Mouse (Mus musculus) brain, embryonic 18.5 days (tissue): ENCODE measurements at regions not wholly inside any gene's neighbourhood (a gene's known extent, or its start where the extent isn't known, plus 50 kb on each side); places are given as distances from the start of the nearest gene placed in this dataset.
A peak's percentile ranks its signal among the peaks of the same experiment; 100 is the strongest.

Experiments used
- DNase-seq: peaks from one replicate; pipeline ENCODE4 v3.0.0-alpha.2; 2012; ENCODE audit warnings: low read depth, low spot score

DNA sequence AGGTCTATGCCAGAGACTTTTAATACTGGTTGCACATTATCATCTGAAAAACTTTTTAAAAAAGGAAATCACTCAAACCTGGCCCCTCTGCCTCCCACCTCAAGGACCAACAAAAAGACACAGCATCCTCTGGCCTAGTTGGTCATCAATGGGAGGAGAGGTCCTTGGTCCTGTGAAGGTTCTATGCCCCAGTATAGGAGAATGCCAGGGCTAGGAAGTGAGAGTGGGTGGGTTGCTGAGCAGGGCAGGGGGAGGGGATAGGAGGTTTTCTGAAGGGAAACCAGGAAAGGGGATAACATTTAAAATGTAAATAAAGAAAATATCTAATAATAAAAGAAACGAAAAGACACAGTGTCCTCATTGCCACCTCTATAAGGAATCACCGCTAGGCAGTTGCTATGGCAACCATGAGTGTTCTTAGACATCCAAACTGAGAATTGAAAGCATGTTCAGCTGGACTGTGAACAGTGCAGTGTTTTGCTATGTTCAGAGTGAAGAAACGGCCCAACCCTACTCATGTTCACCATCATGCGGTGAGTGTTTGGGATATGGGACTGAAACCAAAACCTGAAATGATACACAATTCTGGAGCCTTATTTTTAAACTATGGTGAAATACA is 82.5 kb upstream of the 4933402D24Rik start:
- DNase-seq = no peak

DNA sequence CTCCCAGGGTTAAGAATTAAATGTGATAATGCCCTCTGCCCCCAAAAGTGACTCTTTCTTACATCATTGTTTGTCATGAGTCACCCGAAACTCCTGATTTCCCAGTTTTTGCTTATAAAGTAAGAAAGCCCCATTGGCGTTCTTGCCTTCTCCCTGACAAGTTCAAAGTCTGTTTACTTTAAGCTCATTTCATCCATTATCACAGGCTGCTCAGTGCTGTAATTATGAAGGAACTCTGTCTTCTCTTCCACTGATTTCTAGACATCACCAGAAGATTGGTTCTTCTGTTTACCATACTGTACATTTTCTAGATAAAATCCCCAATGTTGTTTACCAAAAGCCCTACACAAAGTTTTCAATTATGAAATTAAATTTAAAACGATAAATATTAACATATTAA is 81.2 kb upstream of the 4933402D24Rik start:
- DNase-seq = no peak

DNA sequence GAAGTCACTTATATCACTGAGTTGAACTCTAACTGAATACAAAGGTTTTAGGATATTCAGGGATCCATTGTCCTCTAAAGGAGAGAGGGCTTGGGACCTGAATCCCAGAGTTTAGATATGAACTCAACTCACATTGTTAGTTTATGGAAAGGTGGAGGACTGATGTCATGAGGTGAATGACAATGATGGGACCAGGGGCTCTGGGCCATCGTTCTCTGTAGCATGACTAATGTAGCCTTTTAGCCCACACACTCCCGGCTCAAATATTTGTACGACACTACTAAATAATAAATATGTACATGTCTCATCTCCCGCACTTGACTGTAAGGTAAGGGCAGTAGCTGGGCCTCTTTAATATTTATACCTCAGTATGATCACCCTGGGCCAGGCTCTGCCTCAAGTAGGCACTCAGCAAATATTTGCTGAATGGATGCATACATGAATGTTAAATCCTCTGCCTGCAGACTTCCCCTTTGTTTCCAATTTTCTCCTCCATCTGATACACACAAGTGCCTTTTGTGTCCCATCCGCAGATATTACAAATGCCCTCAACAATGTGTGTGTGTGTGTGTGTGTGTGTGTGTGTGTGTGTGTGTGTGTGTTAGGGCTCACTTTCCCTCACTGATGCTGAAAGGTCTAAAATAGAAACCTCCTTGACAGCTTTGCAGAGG is 59.2 kb upstream of the 4933402D24Rik start:
- DNase-seq = no peak

DNA sequence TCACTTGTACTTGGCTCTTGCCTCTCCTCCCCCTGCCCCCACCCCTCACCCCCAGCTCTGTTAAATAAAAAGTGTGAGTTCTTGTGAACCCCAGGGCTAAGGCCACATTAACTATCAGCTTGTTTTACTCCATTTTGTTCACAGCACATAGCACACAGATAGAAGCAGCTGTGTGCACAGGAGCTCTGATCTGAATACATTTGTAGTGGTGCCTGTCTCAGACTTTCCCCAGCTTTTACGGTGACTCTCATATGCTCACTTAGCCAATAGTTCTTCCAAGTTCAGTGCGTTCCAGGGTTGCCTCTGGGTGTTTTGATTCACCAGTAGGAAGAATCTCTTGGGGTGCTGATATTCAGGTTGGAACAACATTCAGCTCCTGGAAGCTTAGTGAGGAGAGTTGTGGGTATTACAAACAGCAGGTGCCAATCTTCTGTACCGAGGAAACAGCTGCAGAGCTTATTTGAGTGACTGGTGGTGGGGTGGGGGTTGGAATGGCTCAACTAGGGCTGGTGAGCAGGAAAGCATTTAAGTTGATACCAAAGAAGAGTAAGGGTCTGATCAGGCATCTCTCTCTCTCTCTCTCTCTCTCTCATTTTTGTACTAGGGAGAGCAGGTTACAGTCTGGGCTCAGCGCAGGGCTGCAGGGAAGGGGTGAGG is 51.7 kb upstream of the 4933402D24Rik start:
- DNase-seq = no peak

DNA sequence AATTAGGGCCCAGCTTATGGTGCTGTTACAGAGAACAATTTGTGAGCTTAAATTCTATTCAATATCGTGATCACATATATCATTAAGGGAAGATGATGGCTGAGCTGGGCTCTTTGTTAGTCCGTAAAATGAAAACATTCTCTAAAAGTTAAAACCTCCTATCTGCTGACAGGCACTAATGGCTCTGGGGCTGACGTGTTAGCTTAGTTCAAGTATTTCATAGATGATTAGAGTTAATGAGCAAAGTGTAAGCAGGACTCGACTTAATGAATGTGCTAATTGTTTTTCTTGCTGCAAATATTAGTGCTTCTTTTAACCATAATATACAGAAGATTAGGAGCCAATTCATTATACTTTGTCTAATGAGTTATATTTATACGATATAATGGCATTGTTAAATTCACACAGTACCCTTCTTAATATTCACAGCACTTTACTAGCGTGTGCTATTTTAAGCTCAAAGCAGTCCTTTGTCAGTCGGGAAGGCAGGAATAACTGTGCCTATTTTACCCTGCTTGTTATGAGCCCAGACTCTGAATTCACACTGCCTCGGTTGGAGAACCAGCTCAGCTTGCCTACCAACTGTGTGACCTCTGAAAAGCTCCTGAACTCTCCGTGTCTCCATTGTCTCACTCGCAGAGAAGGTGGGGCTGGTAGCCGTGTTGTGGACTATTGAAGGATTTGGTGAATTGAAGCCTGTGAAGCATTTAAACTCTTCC is 50.6 kb upstream of the 4933402D24Rik start:
- peak; percentile 50 for DNase-seq
